Mouse (Mus musculus) cerebellum, postnatal 10 days (tissue): ENCODE measurements around the gene Ankrd54.

Experiments
- DNase-seq, 2 experiments: peaks; one replicate each; pipeline ENCODE4 v3.0.0; 2021; ENCODE audit warnings: mixed read lengths in 2 of 2

The Ankrd54 gene

DNA sequence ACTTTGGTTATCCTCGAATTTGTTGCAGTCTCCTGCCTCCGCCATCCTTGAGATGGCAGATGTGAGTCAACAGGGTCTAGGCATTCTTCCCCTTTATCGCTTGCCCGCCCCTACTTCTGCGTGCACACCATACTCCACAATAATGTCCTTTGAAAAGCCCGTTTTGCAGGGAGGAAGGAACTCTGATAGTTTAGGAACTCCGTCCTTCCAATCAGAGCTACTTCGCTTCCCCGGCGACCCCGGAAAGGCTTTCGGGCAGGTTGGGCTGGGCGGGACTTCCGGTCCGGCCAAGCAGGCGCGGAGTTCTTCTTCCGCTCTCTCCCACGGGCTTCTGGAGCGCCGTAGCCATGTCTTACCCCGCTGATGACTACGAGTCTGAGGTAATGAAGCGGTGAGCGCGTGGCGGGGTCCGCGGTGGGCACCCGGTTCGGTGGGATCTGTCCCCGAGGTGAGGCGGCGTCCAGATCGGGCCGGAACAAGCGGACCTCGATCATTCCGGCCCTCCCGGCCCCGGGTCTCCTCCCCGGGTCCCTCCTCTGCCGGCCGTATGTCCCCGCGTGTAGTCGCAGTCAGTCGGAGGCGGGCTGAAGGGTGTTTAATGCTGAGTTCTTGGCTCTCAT lies 12.3 kb upstream of the Ankrd54 start, which contains the start of gene Eif3l:
Gene Eif3l, plus strand, starts transcription at position 267 of the 620 bp plus-strand sequence.
- peak; percentile 91 to 92 for DNase-seq

DNA sequence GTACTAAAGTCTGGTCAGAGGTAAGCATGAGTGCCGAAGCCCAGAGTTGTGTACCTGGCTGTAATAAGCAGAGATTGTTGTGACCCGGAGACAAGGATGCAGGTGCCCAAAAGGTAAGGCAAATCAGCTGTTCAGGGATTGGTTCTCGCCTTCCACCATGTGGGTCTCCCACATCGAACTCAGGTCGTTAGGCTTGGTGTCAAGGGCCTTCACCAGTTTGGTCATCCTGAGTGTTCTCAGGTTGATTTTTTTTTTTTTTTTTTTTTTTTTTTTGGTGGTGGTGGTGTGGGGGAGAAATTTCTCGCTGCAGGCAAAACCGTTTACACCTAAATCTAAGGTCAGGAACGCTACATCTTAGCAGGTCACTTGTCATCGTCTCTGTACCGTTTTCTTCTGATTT lies 11.8 kb upstream of the Ankrd54 start:
- DNase-seq = no peak

DNA sequence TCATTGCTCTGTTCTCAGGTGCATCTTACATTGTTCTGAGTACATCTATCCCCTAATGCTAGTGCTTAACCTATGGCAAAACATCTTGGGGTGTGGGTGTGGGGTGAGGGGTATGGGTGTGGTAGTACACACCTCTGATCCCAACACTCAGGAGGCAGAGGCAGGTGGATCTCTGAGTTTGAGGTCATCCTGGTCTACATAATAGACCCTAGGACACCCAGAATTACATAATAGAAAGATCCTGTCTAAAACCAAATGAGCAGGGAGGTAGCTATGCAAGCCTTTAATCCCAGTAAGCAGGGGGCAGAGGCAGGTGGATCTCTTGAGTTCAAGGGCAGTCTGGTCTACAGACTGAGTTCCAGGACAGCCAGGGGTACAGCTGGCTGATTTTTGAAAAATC lies 11.1 kb upstream of the Ankrd54 start:
- DNase-seq = no peak

DNA sequence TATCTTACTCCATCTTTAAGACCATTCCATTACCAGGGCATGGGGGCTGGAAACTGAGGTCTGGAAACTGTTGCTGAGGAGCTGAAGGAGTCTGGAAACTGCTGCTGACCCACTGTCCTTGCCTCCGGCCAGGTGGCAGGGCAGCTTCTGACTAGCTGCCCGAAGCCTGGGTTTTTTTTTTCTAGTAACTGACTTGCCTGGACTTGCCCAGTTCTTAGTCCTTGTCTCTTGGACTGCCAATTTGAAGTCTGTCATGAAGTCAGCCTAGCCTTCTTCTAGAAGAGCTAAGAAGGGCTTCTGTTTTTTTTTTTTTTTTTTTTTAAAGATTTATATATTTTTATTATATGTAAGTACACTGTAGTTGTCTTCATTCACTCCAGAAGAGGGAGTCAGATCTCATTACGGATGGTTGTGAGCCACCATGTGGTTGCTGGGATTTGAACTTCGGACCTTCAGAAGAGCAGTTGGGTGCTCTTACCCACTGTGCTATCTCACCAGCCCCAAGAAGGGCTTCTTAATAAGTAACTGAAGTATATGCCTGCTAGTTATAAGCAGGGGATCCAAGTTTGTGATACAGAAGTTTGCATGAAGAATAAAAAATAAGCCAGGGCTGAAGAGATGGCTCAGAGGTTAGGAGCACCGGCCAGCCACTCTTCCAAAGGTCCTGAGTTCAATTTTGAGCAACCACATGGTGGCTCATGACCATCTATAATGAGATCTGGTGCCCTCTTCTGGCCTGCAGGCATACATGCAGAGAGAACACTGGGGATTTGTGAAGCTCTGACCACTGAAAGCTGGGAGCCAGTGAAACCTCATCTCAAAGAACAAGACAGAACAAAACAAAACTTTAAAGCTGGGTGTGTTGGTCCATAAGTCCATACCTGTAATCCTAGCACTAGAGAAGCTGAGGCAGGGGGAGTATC lies 8.7 kb upstream of the Ankrd54 start:
- DNase-seq = peak; percentile 62 to 64

DNA sequence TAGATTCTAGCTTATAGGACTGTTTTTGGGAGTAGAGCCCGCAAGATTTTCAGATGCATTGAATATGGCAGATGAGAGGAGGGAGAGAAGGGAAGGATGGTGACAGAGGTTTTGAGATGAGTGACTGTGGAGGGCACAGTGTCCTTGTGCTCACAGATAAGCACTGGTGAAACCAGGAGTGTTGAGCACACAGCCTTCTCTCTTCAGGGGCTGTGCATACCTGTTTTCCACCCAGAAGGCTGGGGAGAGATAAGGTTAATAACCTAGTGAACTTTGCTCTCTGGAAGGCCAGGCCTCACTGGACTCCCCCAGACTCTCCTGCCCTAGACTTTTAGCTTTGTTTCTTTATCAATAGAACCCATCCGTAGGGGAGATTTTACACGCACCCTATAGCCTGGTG lies 5.7 kb upstream of the Ankrd54 start:
- no peak for DNase-seq

DNA sequence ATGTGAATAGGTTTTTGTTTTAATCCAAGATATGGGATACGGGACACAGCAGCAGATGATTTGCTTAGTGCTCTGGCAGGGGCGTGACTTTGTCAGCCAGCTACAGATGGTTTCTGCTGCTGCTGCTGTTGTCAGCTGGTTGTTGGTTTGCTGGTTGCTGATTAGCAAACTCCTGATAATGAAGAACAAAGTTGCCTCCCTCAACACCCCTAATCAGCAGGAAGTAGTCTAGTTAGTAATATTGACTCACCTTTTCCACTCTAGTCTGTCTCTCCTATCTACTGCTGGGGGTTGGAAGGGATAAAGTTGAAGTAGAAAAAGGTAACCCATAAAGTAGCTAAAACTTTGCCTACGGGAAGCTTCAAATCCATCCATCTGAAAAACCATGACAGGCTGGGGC lies 4.9 kb upstream of the Ankrd54 start:
- DNase-seq = no peak

DNA sequence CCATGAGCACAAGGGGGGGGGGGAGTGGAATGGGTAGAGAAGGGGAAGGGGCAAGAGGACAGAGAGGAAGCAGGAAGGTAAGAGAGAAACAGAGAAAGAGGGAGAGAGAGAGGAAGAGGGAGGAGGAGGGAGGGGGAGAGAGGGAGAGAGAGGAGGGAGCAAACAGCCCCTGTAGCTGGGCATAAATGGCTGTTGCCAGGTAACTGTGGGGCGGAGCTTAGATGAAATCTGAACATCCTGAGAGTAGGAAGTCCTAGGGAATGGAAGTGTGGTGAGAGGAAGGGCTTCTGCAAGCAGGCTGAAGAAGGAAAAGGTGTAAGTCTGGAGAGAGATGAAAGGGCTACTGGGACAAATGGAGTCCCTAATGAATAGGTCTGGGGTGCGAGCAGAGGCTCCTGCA lies 3.6 kb upstream of the Ankrd54 start:
- no peak for DNase-seq

DNA sequence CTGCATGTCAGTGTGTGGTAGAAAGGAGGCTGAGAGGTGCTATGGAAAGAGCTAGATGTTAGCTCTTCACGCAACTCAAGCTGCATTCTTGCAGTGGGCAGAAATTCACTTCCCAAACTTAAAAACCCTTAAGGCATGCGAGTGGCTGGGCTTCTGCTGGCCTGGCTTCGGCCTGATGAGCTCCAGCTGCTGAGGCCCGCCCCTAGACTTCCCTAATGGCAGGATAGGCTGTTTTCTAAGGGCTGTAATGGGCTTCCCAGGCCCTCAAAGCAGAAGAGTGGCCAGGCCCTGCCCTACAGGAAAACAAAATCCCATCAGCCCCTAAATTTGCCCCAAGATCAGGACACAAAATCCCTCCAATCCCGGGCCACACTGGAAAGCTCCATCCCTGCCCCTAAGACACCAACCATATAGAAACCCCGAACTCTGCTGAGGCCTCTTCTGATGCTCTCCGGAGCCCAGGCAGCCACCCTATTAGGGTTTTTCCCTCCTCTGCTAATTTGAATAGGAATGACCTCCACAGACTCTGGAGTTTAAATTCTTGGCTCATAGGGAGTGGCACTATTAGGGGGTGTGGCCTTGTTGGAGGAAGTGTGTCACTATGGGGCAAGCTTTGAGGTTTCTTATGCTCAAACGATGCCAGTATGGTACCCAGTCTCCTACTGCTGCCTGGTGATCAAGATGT lies 2.5 kb upstream of the Ankrd54 start:
- no peak for DNase-seq

DNA sequence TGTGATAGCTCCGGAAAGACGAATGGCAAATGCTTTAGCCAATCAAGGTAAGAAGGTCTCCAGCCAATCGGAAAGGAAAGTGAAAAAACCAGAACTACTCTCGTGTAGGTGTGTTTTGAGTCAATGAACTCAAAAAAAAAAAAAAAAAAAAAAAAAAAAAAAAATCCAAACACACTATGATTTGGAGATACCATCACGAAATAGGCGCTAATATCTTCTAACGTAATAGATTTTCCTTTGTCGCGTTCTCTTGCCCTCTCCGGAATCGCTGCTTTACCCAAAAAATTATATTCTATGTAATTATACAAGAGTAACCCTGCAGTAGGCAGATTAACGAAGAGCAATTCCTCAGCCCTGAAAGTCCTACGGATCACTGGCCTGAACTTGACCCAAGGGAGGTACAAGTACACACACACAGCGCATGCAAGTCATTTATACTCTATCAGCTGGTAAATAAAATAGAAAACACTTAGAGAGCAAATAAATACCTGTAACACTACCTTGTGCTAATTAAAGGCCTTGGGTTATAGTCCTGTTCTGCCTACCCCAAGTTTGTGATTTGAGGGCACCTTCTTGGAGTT lies 557 bp upstream of the Ankrd54 start:
- no peak for DNase-seq

DNA sequence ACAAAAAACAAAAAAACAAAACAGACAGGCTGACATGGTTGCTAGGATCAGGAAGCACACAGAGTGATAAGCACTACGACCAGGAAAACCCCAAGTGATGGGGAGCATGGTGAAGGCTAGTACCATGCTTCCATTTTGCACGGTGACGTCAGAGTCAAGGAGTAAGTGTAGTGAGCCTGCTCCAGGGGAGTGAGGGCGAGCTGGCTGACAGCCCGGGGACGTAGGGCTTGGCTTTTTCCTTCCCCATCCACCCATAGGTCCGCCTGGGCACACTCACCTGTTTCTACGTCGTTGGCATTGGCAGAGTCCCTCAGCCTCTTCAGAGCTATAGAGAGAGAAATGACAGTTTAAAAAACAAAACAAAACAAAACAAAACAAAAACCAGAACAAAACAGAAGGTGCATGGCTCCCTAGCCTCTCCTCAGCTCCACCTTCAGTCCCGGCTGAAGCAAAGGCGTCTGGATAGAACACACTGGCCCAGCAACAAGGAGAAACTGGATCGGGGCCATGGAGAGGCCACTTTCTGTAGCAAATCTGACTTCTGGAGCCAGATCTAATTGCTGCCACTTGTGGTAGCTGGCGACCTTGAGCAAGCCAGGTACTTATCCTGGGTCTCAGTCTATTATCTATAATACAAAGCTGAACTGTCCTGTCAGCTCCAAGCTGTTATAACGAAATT lies 1.7 kb downstream of the Ankrd54 start:
- peak in 1 of 2 experiments; percentile 30 for DNase-seq

DNA sequence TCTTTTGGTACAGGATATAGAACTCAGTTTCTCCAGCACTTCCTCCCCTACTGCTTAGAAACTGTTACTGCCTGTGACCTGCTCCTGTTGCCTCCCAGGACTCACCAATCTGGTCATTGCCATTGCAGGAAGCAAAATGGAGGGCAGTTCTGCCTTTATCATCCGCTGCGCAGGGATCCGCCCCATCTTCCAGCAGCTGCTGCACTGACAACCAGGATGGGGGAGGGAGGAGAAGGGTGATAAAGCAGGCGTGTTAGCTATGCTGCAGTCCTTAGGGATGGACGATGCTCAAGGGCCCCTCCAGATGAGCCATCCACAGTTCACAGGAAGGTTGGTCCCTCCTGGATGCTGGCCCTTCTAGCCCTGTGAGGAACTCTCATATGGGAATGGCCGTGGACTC lies 4.8 kb downstream of the Ankrd54 start:
- no peak for DNase-seq

DNA sequence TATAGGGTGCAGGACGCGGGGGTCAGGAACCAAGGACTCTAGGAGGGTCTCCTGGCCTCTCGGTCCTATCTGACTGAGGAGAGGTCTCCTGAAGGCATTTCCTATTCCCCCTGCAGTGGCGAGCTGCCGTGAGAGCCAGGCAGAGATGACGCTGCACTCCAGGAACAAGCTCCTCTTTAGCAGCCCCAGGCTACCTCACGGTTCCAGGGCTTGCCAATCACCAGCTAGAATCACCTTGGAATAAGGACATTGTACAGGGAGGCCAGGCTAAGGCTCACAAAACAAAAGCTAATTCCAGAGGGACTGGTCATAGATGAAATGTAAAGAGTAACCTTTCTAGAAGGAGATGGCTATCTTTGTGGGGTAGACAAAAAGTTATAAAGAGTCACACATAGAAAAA lies 6.1 kb downstream of the Ankrd54 start:
- DNase-seq = no peak

DNA sequence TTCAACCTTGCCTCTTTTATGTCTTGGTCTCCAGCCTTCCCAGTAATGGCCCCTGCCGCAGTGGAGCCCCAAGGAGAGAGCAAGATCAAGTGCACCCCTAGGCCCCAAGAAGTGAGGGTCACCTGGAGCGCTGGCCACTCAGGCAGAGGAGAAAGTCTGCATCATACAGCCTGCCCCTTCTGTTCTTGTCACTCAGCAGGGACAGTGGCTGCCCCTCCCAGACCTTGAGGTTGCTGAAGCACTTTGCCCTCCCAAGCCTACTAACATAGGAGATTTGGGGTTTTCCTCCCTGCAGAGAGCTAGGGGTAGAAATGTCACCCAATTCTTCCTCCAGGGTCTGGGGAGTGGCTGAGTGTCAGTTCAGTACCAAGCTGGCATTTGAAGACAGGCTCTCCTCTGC lies 10.3 kb downstream of the Ankrd54 start:
- DNase-seq = no peak

DNA sequence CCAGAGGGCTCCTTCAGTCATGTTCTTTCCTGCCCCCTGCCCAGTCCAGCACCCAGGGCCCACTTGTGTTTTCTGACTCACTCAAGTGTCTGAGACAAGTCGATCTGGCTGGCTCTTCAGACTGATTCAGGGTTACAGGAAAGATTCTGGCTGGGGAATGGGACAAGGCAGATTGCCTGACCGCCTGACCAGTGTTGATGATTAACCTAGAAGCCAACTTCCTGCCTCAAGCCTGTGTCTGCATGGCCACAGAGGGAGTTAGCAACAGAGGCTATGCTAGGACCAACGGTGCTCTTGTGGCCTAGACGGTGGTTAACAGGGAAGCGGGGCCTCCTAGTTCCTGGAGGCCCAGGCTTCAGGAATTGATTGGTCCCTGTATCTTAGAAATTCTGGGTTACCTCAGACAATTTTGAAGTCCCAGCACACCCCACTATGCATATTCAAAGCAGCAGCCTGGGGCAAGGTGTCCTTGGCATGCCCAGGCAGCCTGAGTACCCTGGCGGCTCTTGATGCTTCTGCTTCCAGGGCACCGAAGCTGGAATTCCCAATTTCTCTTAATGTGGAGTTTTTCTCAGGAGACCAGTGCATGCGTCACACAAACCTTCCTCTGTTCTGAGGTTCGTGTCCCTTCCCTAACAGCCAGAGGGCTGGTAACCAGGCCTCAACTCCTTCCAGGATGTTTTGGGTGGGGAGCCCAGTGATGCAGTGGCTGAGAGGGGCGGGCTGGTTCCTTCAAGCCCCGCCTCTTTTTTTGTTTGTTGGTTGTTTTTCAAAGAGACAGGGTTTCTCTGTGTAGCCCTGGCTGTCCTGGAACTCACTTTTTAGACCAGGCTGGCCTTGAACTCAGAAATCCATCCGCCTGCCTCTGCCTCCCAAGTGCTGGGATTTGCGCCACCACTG lies 11.0 kb downstream of the Ankrd54 start:
- DNase-seq = peak in 1 of 2 experiments; percentile 16

DNA sequence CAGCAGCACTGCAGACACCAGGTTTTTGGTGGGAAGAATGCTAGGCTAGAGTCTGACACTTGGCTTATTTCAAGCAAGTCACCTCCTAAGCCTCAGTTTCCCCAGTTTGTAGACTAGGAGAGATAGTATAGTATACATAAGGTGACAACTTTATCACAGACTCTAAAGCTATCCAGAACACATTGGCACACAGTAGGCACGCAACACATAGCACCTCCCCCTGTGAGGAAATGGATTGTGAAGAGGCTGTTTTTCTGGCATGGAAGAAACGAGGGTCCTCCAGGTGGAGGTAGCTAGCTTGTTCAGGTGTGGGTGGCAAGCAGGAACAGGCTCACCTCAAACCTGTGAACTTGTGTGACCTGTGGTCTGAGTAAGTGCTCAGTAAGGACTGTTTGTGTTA lies 11.7 kb downstream of the Ankrd54 start:
- no peak for DNase-seq

DNA sequence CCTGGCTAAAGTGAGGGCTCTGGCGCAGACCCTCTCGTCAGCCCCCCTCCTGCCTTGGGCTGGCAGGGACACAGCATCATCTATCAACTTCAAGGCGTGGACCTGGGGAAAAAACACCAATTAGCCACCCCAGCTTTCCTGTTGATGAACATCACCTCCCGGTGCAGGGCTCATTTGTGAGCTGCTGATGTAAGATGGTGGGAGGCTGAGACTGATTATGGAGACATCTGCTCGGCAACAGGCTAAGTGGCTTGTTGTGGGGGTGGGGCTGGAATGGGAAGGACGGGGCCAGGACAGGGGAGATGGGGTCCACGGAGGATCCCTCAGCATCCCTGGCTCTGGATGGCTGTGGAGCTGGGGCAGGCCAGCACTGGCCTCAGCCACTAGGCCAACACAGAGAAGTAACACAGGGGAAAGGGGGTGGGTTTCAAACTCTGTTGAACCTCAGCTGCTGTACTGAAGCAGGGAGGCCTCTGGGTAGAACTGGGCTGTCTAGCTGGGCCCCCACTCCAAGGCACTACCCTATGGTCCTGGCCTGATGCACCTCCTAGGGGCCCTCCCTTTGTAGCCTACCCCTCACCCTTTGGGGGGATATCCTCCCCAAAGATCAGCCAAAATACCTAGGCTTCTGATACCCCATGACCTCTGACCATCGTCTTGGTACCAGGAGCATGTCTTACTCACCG lies 12.4 kb downstream of the Ankrd54 start:
- DNase-seq = no peak

DNA sequence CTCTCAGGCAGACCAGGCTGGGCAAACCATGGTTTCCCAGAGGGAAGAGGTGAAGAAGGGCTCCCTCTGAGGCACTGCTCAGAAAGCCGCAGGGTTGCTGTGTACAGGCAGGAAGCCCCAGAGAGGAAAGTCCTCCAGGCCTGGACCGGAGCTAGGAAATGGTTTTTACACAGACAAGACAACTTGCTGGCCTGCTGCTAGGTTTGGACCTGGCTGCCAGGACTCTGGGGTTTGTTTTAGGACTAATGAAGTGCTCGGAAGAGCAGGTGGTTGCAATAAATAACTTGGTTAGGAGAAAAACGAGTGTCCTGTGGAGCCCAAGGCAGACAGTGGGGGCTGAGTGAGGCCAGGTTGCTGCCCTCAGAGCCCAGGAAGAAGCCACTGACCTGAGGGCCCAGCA lies 14.5 kb downstream of the Ankrd54 start:
- DNase-seq = no peak

DNA sequence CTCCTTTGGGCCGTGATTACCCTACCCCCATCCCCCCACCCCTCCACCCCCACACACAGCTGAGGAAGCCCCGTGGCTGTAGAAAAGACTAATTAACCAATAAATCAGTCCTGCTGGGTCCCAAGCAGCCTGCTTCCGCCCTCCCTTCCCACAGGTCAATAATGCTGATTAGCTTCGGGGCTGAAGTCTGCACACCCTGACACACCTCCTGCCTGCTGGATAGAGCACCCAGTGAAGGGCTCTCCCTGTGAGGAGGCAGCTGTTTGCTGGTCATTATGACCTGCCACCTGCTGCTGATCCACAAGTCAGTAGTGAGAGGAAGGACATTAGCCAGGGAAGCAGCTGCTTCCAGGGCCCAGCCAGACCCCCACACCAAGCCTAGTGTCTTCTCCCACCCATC lies 17.9 kb downstream of the Ankrd54 start:
- no peak for DNase-seq

DNA sequence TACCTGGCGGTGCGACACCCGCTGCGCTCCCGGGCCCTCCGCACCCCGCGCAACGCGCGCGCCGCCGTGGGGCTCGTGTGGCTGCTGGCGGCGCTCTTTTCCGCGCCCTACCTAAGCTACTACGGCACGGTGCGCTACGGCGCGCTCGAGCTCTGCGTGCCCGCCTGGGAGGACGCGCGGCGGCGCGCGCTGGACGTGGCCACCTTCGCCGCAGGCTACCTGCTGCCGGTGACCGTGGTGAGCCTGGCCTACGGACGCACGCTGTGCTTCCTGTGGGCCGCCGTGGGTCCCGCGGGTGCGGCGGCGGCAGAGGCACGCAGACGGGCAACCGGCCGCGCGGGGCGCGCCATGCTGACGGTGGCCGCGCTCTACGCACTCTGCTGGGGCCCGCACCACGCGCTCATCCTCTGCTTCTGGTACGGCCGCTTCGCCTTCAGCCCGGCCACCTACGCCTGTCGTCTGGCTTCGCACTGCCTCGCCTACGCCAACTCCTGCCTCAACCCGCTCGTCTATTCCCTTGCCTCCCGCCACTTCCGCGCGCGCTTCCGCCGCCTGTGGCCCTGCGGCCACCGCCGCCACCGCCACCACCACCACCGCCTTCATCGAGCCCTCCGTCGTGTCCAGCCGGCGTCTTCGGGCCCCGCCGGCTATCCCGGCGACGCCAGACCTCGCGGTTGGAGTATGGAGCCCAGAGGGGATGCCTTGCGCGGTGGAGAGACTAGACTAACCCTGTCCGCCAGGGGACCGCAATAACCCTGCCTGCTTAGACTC lies 19.8 kb downstream of the Ankrd54 start:
- peak; percentile 52 to 62 for DNase-seq

DNA sequence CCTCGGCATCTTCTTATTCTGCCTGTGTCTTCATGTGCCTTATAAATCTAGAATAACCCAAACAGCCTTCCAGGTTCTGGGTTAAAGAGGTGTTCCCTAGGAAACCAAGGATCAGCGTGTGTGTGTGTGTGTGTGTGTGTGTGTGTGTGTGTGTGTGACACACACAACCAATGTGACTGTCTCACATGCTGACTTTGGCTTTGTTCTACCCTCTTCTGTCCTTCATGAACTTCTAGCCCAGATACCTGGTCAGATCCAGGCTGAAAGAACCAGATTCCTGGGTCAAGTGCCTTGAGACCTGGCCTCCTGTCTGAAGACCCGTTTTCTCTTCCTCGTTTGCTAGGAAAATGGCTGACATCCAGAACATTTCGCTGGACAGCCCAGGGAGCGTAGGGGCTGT lies 21.1 kb downstream of the Ankrd54 start, which contains the start of gene Galr3:
Gene Galr3, plus strand, starts transcription at position 301 of the 400 bp plus-strand sequence.
- no peak for DNase-seq
